Mouse (Mus musculus) retina, adult 2 months (tissue): ENCODE measurements around the gene Sema4c.

Experiments
- DNase-seq: peaks from one replicate; pipeline ENCODE4 v3.0.0-alpha.2; 2012; ENCODE audit warnings: low read depth, low spot score

The Sema4c gene

DNA sequence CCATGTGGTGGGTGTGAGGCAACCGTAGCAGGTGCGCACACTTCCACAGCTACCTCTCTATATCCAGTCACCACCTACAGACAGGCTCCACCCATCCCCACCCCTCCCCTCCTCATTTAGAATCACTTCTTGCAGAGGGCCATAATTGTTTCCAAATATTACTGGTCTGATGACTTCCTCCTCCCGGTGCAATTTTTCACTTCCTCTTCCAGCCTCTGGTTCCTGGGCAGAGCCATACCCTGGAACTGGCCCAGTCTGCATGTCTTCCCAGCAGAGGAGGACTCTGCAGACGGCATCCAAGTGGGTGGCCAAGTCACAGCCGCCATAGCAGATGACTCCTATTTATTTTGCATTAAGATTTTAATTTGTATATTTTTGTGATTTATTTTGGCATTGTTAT lies 49.9 kb downstream of the Sema4c start:
- DNase-seq, result no peak

DNA sequence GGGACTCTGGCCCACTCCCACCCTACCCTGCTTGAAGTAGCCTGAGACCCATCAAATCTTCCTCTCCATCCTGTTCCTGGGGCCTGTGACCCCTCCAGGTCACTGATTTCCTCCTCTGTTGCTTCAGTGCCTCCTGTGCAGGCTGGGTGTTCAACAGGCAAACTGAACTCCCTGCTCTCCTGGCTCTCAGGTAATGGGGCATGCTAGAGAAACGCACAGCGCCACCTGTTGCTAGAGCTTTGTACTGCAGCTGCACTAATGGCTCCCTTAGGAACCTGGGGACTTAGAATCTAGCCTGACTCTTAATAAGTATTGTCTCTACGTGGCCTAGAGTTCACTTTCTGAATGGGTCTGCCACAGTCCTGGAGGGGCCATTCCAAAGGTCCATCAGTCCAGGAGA lies 56.9 kb downstream of the Sema4c start:
- DNase-seq, result peak; percentile 70
